Mouse (Mus musculus): ENCODE results near the gene Arg1. TPM values are rescaled to one million over a fixed set of nuclear protein-coding genes. Genes with fewer than 3 reads are reported as not detected.

Gene Arg1
- 2.1 and 2.8 TPM in 2 replicates for polyA plus RNA-seq (2015; fragmentation: Nextera tagmentation; extraction: Ambion mirVana)

GRCm38 (mm10) chr10:24926962-24927720 lies at the start of gene Arg1:
Gene Arg1 (minus strand): TSS chr10:24927484.
- H3K27ac ChIP-seq (replicated peaks) = no peak within 1 kb of the TSS
- H3K4me2 ChIP-seq = peak within 1 kb of the TSS; percentile 9; the same call in 1 of the 2 replicates
- H3K9ac ChIP-seq = no peak within 1 kb of the TSS
- peaks cover 10% of the 10 kb centered on the region for H3K4me1 ChIP-seq (replicated peaks)
- no peaks in the 10 kb centered on the region for H3K36me3 ChIP-seq
- peak; percentile 57; the same call in 1 of the 2 replicates for ATAC-seq (ENCODE audit: low FRiP score, low read depth)
- H3K4me3 ChIP-seq = no peak within 1 kb of the TSS
- H3K27me3 ChIP-seq = no peaks in the 10 kb centered on the region
- 53% methylated on average over 14 of the region's 14 CpGs for WGBS
- H3K9me3 ChIP-seq = no peaks in the 10 kb centered on the region

- WGBS = 67% methylated on average over 11 of the region's 11 CpGs
- no peak overlapping the region for H3K9ac ChIP-seq
- no peak overlapping the region for H3K4me3 ChIP-seq
- no peaks in the 10 kb centered on the region for H3K36me3 ChIP-seq
- no peak for ATAC-seq (ENCODE audit: low FRiP score, low read depth)
- H3K4me1 ChIP-seq (replicated peaks) = no peaks in the 10 kb centered on the region
- no peaks in the 10 kb centered on the region for H3K9me3 ChIP-seq
- H3K4me2 ChIP-seq = no peak overlapping the region
- H3K27ac ChIP-seq (replicated peaks) = no peak overlapping the region
- H3K27me3 ChIP-seq = no peaks in the 10 kb centered on the region
Observed at GRCm38 (mm10) chr10:24973845-24974514, 46.7 kb upstream of the Arg1 start.

GRCm38 (mm10) chr10:24973385-24973784 lies 46.1 kb upstream of the Arg1 start:
- H3K4me2 ChIP-seq = no peak overlapping the region
- no peaks in the 10 kb centered on the region for H3K4me1 ChIP-seq (replicated peaks)
- 64% methylated on average over 5 of the region's 5 CpGs for WGBS
- no peaks in the 10 kb centered on the region for H3K27me3 ChIP-seq
- ATAC-seq (ENCODE audit: low FRiP score, low read depth) = no peak
- no peak overlapping the region for H3K9ac ChIP-seq
- no peaks in the 10 kb centered on the region for H3K36me3 ChIP-seq
- no peaks in the 10 kb centered on the region for H3K9me3 ChIP-seq
- no peak overlapping the region for H3K27ac ChIP-seq (replicated peaks)
- H3K4me3 ChIP-seq = no peak overlapping the region

GRCm38 (mm10) chr10:24972923-24973322 lies 45.6 kb upstream of the Arg1 start:
- WGBS = 68% methylated on average over 4 of the region's 4 CpGs
- no peaks in the 10 kb centered on the region for H3K9me3 ChIP-seq
- H3K4me2 ChIP-seq = no peak overlapping the region
- no peaks in the 10 kb centered on the region for H3K27me3 ChIP-seq
- H3K4me1 ChIP-seq (replicated peaks) = no peaks in the 10 kb centered on the region
- no peak overlapping the region for H3K27ac ChIP-seq (replicated peaks)
- no peak overlapping the region for H3K4me3 ChIP-seq
- H3K9ac ChIP-seq = no peak overlapping the region
- H3K36me3 ChIP-seq = no peaks in the 10 kb centered on the region
- no peak for ATAC-seq (ENCODE audit: low FRiP score, low read depth)

- H3K4me3 ChIP-seq = no peak overlapping the region
- no peaks in the 10 kb centered on the region for H3K27me3 ChIP-seq
- H3K9me3 ChIP-seq = no peaks in the 10 kb centered on the region
- H3K27ac ChIP-seq (replicated peaks) = 0 out of 2 replicates have a peak overlapping the region, but pooled peaks have one; percentile 8
- no peak overlapping the region for H3K4me2 ChIP-seq
- H3K4me1 ChIP-seq (replicated peaks) = peaks cover 4% of the 10 kb centered on the region; the same call in 1 of the 2 replicates
- ATAC-seq (ENCODE audit: low FRiP score, low read depth) = no peak
- no peaks in the 10 kb centered on the region for H3K36me3 ChIP-seq
- H3K9ac ChIP-seq = no peak overlapping the region
- WGBS = 54% methylated on average over 12 of the region's 12 CpGs
Observed at GRCm38 (mm10) chr10:24965821-24966550, 38.7 kb upstream of the Arg1 start.

- Histone ChIP-seq H3K4me1 (replicated peaks) (peaks cover 4% of the 10 kb centered on the region), H3K27ac (replicated peaks) (no peak overlapping the region), H3K9me3 (no peaks in the 10 kb centered on the region), H3K27me3 (no peaks in the 10 kb centered on the region), H3K4me3 (no peak overlapping the region), H3K36me3 (no peaks in the 10 kb centered on the region), H3K9ac (no peak overlapping the region), H3K4me2 (no peak overlapping the region)
- no peak for ATAC-seq (ENCODE audit: low FRiP score, low read depth)
- WGBS = 37% methylated on average over 2 of the region's 2 CpGs
Observed at GRCm38 (mm10) chr10:24961889-24962288, 34.6 kb upstream of the Arg1 start.

GRCm38 (mm10) chr10:24961112-24961511 lies 33.8 kb upstream of the Arg1 start:
- ATAC-seq (ENCODE audit: low FRiP score, low read depth) = peak; percentile 74; the same call in 1 of the 2 replicates
- Histone ChIP-seq H3K27ac (replicated peaks) (no peak overlapping the region), H3K9me3 (no peaks in the 10 kb centered on the region), H3K4me1 (replicated peaks) (peaks cover 4% of the 10 kb centered on the region), H3K4me2 (no peak overlapping the region), H3K9ac (no peak overlapping the region), H3K27me3 (no peaks in the 10 kb centered on the region), H3K4me3 (no peak overlapping the region), H3K36me3 (no peaks in the 10 kb centered on the region)
- 49% methylated on average over 2 of the region's 2 CpGs for WGBS

GRCm38 (mm10) chr10:24959043-24959916 lies 32.0 kb upstream of the Arg1 start:
- H3K4me1 ChIP-seq (replicated peaks) = no peaks in the 10 kb centered on the region; the same call in 1 of the 2 replicates
- H3K27ac ChIP-seq (replicated peaks) = no peak overlapping the region
- H3K9me3 ChIP-seq = no peaks in the 10 kb centered on the region
- H3K9ac ChIP-seq = no peak overlapping the region
- no peaks in the 10 kb centered on the region for H3K27me3 ChIP-seq
- no peak for ATAC-seq (ENCODE audit: low FRiP score, low read depth)
- H3K4me2 ChIP-seq = no peak overlapping the region
- 48% methylated on average over 15 of the region's 15 CpGs for WGBS
- H3K36me3 ChIP-seq = no peaks in the 10 kb centered on the region
- H3K4me3 ChIP-seq = no peak overlapping the region

GRCm38 (mm10) chr10:24958280-24959042 lies 31.2 kb upstream of the Arg1 start:
- 74% methylated on average over 15 of the region's 15 CpGs for WGBS
- Histone ChIP-seq H3K4me2 (no peak overlapping the region), H3K27ac (replicated peaks) (no peak overlapping the region), H3K4me1 (replicated peaks) (no peaks in the 10 kb centered on the region; the same call in 1 of the 2 replicates), H3K9ac (no peak overlapping the region), H3K9me3 (no peaks in the 10 kb centered on the region), H3K36me3 (no peaks in the 10 kb centered on the region), H3K27me3 (no peaks in the 10 kb centered on the region), H3K4me3 (no peak overlapping the region)
- no peak for ATAC-seq (ENCODE audit: low FRiP score, low read depth)

- Histone ChIP-seq H3K9ac (no peak overlapping the region), H3K27ac (replicated peaks) (no peak overlapping the region), H3K9me3 (no peaks in the 10 kb centered on the region), H3K36me3 (no peaks in the 10 kb centered on the region), H3K4me3 (no peak overlapping the region), H3K4me1 (replicated peaks) (no peaks in the 10 kb centered on the region), H3K4me2 (no peak overlapping the region), H3K27me3 (no peaks in the 10 kb centered on the region)
- no peak for ATAC-seq (ENCODE audit: low FRiP score, low read depth)
- 87% methylated on average over 6 of the region's 6 CpGs for WGBS
Observed at GRCm38 (mm10) chr10:24953876-24954275, 26.6 kb upstream of the Arg1 start.

GRCm38 (mm10) chr10:24952549-24952948 lies 25.3 kb upstream of the Arg1 start:
- ATAC-seq (ENCODE audit: low FRiP score, low read depth) = no peak
- Histone ChIP-seq H3K4me3 (no peak overlapping the region), H3K4me2 (no peak overlapping the region), H3K9me3 (no peaks in the 10 kb centered on the region), H3K27me3 (no peaks in the 10 kb centered on the region), H3K9ac (no peak overlapping the region), H3K36me3 (no peaks in the 10 kb centered on the region), H3K4me1 (replicated peaks) (no peaks in the 10 kb centered on the region), H3K27ac (replicated peaks) (no peak overlapping the region)
- 78% methylated on average over 7 of the region's 7 CpGs for WGBS
